22 mouse cellular contexts compared by ENCODE assay signal in the genomic region with DNA sequence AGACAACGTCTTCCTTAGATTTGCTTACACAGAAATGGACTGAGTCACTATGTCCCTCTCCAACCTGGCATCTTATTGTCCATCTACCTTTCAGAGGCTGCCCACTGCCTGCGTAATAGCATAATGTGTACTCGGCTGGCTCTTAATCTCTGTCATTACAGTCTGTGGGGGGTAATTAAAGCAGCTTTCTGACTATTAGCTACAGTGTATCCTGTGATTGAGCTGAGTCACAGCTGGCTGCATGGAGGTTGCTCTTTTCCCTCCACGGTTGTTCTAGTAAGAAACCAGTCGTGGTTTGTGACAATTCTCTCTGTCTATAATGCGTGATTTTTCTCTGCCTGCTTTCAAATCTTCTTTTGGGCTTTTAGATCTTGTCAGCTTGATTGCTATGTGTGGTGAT.
DNase-seq lines count a peak whose midpoint lies in the region; ATAC-seq and TF ChIP-seq lines count a peak whose summit lies in the region.
"Had no signal": no experiment of that assay in that cellular context is flagged by ENCODE, and none has a peak within 500 bp of the region (broad histone marks: within the 10 kb centered on the region; RNA-seq: fewer than 3 reads in every experiment).

No protein-coding gene starts in this region.

- DNase-seq in forebrain, embryonic 11.5 days (ENCODE audit: low spot score): no peak
- no peak for DNase-seq in neural tube, embryonic 10.5 days (ENCODE audit: extremely low spot score, low spot score)
- peak; percentile 46 for DNase-seq in retina, postnatal 1 day
- no peak for DNase-seq in ovary, adult 18-20 months (ENCODE audit: low spot score)
- no peak for DNase-seq in left cerebral cortex, adult 2 months (ENCODE audit: extremely low spot score in 1 of 2, low spot score in 2 of 2)
- DNase-seq: adrenal gland, postnatal 14 days; cerebellum, adult 11 months; cerebellum, adult 9-11 months; gastrocnemius, postnatal 36 days; heart, adult 2 months; heart, postnatal 14 days; kidney, adult 2 months; kidney, postnatal 10 days; lung, postnatal 4 days; thymus, adult 2 months had no signal

- H3K27me3 ChIP-seq in forebrain, embryonic 15.5 days: no peaks in the 10 kb centered on the region
- no peaks in the 10 kb centered on the region for H3K27me3 ChIP-seq in forebrain, embryonic 11.5 days (ENCODE audit: control insufficient read depth, insufficient read depth, low read length)
- no peaks in the 10 kb centered on the region for H3K27me3 ChIP-seq in neural tube, embryonic 12.5 days (replicated peaks)
- no peaks in the 10 kb centered on the region for H3K27me3 ChIP-seq in hindbrain, embryonic 16.5 days (replicated peaks; ENCODE audit: control insufficient read depth, insufficient read depth, low read length)
- H3K27me3 ChIP-seq: heart, embryonic 13.5 days had no signal

- H3K9ac ChIP-seq in forebrain, embryonic 15.5 days (replicated peaks): no peak overlapping the region
- H3K9ac ChIP-seq in forebrain, embryonic 11.5 days (ENCODE audit: low read length): no peak overlapping the region
- H3K9ac ChIP-seq in neural tube, embryonic 12.5 days: no peak overlapping the region
- H3K9ac ChIP-seq in hindbrain, embryonic 16.5 days (ENCODE audit: low read depth, low read length): no peak overlapping the region
- H3K9ac ChIP-seq: heart, embryonic 13.5 days had no signal

- no peak overlapping the region for H3K4me3 ChIP-seq in forebrain, embryonic 15.5 days
- no peak overlapping the region for H3K4me3 ChIP-seq in forebrain, embryonic 11.5 days (ENCODE audit: low read depth, low read length)
- H3K4me3 ChIP-seq in neural tube, embryonic 12.5 days: no peak overlapping the region
- H3K4me3 ChIP-seq in hindbrain, embryonic 16.5 days (ENCODE audit: low read length): no peak overlapping the region
- no peak overlapping the region for H3K4me3 ChIP-seq in left cerebral cortex, adult 2 months
- H3K4me3 ChIP-seq: heart, adult 2 months; heart, embryonic 13.5 days; myocyte had no signal

- no peaks in the 10 kb centered on the region for H3K4me1 ChIP-seq in forebrain, embryonic 15.5 days
- no peaks in the 10 kb centered on the region for H3K4me1 ChIP-seq in forebrain, embryonic 11.5 days (replicated peaks; ENCODE audit: control insufficient read depth, insufficient read depth, low read length)
- H3K4me1 ChIP-seq in neural tube, embryonic 12.5 days: no peaks in the 10 kb centered on the region
- H3K4me1 ChIP-seq in hindbrain, embryonic 16.5 days (ENCODE audit: control insufficient read depth, insufficient read depth, low read depth, low read length): peaks cover 3% of the 10 kb centered on the region; the same call in 1 of the 2 replicates
- H3K4me1 ChIP-seq: heart, embryonic 13.5 days had no signal

- TF ChIP-seq CTCF in left cerebral cortex, adult 2 months (IDR thresholded peaks at IDR 0.05): no peak

- WGBS in forebrain, embryonic 15.5 days: 17% methylated on average over 6 of the region's 6 CpGs
- 30% methylated on average over 6 of the region's 6 CpGs for WGBS in forebrain, embryonic 11.5 days
- 48% methylated on average over 6 of the region's 6 CpGs for WGBS in neural tube, embryonic 12.5 days
- 32% methylated on average over 6 of the region's 6 CpGs for WGBS in hindbrain, embryonic 16.5 days

- H3K4me2 ChIP-seq in forebrain, embryonic 15.5 days (replicated peaks): no peak overlapping the region
- no peak overlapping the region for H3K4me2 ChIP-seq in forebrain, embryonic 11.5 days (ENCODE audit: low read depth, low read length, severe bottlenecking)
- H3K4me2 ChIP-seq in neural tube, embryonic 12.5 days (replicated peaks): no peak overlapping the region
- H3K4me2 ChIP-seq in hindbrain, embryonic 16.5 days (ENCODE audit: low read length): no peak overlapping the region
- H3K4me2 ChIP-seq: heart, embryonic 13.5 days had no signal

- intact Hi-C loops in left cerebral cortex, adult 2 months (cut with DNase I): no loop called here

- ATAC-seq in forebrain, embryonic 15.5 days (replicated peaks): 0 out of 2 replicates have a peak, but pooled peaks have one; percentile 41
- ATAC-seq in forebrain, embryonic 11.5 days (replicated peaks; ENCODE audit: low FRiP score): no peak
- ATAC-seq in neural tube, embryonic 12.5 days (ENCODE audit: low FRiP score, low read depth): peak; percentile 65
- peak; percentile 54; the same call in 1 of the 2 replicates for ATAC-seq in hindbrain, embryonic 16.5 days
- ATAC-seq: CD4-positive, CD25-positive, alpha-beta regulatory T cell, adult 4 months; inflammation-experienced regulatory T-cells, adult 6 months had no signal

- H3K27ac ChIP-seq in forebrain, embryonic 15.5 days (replicated peaks): 0 out of 2 replicates have a peak overlapping the region, but pooled peaks have one; percentile 15
- no peak overlapping the region for H3K27ac ChIP-seq in forebrain, embryonic 11.5 days (ENCODE audit: low read depth, low read length)
- H3K27ac ChIP-seq in neural tube, embryonic 12.5 days: no peak overlapping the region
- H3K27ac ChIP-seq in hindbrain, embryonic 16.5 days (ENCODE audit: low read depth, low read length): no peak overlapping the region
- H3K27ac ChIP-seq in left cerebral cortex, adult 2 months: no peak overlapping the region
- H3K27ac ChIP-seq: heart, adult 2 months; heart, embryonic 13.5 days had no signal

- no peaks in the 10 kb centered on the region for H3K9me3 ChIP-seq in forebrain, embryonic 15.5 days
- no peaks in the 10 kb centered on the region for H3K9me3 ChIP-seq in forebrain, embryonic 11.5 days (ENCODE audit: control insufficient read depth, low read length)
- no peaks in the 10 kb centered on the region for H3K9me3 ChIP-seq in neural tube, embryonic 12.5 days
- H3K9me3 ChIP-seq in hindbrain, embryonic 16.5 days (ENCODE audit: control insufficient read depth, low read length): no peaks in the 10 kb centered on the region
- H3K9me3 ChIP-seq: heart, embryonic 13.5 days had no signal

- H3K36me3 ChIP-seq in forebrain, embryonic 15.5 days: no peaks in the 10 kb centered on the region
- no peaks in the 10 kb centered on the region for H3K36me3 ChIP-seq in forebrain, embryonic 11.5 days (ENCODE audit: control insufficient read depth, insufficient read depth, low read length)
- no peaks in the 10 kb centered on the region for H3K36me3 ChIP-seq in neural tube, embryonic 12.5 days
- H3K36me3 ChIP-seq in hindbrain, embryonic 16.5 days (ENCODE audit: control insufficient read depth, insufficient read depth, low read length): no peaks in the 10 kb centered on the region
- H3K36me3 ChIP-seq: heart, embryonic 13.5 days had no signal
